Mouse (Mus musculus): ENCODE measurements around the gene Mfsd14a.
A peak's percentile ranks its signal among the peaks of the same experiment; 100 is the strongest.
"Not testable (repeated sequence)": the region's sequence is repeated elsewhere in the genome, so short reads cannot be mapped to it uniquely, and the experiment has no call there.

Gene Mfsd14a

DNA sequence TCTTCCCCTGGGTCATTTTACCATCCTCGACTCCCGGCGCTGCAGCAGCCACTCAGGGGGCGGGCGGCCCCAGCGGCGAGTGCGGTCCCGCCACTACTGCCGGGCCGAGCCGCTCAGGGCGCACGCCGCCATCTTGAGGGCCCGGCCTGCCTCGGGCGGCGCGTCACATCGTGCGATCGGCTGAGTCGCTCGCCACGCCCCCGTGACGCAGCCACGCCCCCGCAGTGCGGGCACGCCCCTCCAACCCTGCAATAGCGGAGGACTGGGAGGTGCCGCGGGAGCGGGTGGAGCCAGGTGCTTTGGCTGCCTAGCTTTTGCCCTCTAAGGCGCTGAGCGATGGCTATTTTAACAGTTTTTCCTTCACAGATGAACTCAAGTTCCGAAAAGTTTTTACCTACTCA lies at the start of gene Mfsd14a:
Gene Mfsd14a, minus strand, starts transcription at position 215 of the 401 bp plus-strand sequence.
- DNase-seq (ENCODE audit: low spot score in 2 of 2): peak; percentile 99 to 100

DNA sequence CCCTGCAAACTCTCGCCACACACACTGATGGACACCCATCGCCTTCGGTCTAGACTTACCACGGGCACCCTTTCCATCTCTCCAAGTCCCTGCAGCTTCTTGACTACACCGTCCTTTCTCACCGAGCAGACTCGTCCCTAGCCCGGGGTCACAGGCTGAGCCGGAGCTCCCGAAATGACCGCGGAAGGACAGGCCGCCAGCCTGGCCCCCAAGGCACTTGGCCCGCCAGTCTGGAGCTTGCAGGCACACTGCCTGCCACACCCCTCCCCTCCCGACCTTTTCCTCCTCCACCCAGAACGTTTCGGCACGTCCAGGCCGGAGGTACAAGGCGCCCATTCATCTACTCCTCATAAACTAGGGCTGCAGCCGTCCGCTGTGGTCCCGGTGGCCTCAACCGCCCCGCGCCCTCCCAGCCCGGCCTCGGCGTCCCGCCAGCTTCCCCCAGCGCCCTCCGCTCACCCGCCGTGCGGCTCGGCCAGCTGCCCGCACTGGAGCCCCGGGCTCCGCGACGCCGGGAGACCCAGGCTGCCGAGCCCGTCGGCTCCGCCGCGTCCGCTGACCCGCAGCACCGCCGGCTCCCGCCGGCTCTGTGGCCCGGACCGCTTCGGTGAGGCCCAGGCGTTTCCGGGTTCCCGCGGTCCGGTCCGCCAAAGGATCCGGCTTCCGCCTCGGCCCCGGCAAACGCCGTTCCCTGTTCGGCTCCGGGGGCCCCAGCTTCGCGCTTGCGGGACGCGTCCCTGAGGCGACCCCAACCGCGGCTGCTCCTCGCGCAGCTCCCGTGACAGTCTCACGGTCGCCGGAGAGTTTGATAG lies 49.4 kb upstream of the Mfsd14a start:
- peak; percentile 42 to 68 for DNase-seq (ENCODE audit: low spot score in 2 of 2)

DNA sequence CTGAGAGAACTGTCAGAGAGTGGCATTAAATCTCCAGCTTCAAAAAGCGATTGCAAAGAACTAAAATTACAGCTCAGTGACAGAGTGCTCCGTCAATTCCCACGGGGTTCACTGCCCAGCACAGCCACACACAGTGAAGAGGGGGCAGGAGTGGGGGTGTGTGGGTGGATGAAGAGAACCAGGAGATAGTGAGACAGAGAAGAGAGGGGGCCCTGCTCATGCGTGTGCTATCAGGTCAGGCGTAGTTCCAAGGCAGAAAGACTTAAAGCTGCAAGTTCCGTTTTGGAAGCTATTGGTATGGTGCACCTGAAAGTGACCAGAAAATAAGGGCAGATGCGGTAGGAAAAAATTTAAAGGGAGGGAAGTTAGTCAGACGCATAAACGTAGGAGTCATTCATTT lies 48.5 kb upstream of the Mfsd14a start:
- no peak for DNase-seq (ENCODE audit: low spot score in 2 of 2)

DNA sequence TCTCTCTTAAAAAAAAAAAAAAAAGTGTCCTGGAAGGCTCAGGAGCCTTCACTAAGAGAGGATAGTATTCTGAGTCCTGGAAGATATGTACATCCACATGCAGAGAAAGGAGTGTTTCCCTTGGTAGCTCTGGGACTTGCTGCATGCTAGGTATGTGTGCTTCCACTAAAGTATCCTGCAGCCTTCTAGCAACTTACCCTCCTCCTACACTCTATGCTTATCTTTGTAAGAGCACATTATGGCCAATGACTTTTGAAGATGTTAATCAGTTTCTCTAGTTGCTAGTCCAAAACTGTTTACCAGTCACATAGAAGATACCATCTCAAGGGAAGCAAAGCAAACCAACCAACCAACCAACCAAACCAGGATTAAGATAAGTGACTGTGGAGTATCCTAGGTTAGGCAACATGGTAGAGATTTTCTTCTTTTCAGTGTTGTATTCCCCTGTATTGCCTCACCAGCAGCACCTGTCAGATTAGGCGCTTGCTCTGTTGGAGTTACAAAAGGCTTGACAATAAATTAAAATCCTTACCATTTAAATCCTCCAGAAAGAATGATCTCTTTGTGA lies 43.2 kb upstream of the Mfsd14a start:
- DNase-seq (ENCODE audit: low spot score in 2 of 2): no peak

DNA sequence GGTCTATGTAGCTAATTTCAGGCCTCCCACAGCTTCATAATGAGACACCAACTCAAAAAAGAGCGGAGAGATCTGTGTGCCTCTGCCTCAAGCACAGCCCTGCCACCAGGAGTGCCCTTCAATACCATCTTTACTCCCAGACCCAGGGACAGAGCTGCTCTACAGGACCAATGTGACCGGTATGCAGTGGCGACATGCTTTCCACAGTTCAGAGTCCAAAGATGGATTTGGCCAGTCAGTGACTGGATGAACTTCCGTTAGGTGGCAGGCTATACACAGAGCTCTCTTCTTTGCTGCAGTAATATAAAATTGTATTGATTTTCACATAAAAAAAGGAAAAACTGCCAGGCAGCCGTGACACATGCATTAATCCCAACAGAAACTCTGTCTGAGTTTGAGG lies 41.4 kb upstream of the Mfsd14a start:
- DNase-seq (ENCODE audit: low spot score in 2 of 2): no peak

DNA sequence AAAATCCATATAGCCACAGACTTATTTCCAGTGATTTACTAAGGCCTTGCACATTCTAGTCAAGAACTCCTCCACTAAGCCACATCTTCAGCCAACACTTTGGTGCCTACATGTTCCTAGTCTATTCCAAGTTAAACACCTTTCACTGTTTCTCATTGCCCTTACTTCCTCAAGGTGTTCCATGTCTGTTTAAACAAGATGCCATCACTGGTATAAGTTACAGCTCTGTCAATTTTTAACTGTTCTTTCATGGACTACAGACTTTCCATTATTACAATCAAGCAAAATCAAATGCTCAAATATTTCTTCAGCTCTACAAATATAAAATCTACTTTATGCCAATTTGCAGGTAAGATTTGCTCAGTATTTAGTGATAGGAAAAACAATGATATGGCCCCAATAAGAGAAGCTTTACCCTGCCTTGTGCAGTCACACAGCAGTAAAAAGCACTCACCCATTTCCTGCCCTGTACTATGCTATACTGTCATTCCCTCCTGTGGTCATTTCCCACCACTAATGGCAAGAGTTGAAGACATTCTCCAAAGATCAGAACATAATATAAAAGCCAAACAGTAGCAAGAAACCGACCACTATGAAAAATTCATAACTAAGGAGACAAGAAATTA lies 40.3 kb upstream of the Mfsd14a start:
- DNase-seq (ENCODE audit: low spot score in 2 of 2): no peak

DNA sequence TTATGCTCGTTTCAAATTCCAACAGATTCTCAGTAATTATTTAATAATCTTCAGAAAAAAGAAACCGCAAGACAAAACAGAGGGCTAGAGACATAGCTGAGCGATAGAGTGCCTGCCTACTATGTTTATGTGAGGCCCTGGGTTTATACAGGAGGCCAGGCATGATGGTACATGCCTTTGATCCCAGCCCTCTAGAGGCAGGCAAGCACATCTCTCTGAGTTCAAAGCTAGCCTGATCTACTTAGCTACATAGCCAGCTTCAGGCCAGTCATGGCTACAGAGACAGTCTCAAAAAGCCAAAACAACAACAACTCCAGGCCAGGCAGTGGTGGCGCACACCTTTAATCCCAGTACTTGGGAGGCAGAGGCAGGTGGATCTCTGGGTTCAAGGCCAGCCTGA lies 39.1 kb upstream of the Mfsd14a start:
- DNase-seq (ENCODE audit: low spot score in 2 of 2): no peak

DNA sequence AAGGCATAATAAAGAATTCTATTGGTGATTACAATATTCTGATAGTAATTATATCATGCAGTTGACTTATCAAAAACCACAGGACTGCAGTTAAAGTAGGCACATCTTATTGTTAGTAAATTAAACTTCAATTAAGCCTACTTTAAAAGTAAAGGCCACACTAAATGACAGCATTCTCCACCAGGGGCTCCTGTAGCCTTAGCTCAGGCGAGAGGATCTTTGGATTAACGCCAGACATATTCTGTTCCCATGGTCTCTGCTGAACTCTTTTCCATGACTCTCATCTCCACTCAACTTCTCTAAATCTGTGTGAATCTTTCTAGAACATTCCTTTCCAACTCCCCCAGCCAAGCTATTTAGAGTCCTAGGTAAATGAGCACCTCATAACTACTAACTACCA lies 36.3 kb upstream of the Mfsd14a start:
- DNase-seq (ENCODE audit: low spot score in 2 of 2): no peak

DNA sequence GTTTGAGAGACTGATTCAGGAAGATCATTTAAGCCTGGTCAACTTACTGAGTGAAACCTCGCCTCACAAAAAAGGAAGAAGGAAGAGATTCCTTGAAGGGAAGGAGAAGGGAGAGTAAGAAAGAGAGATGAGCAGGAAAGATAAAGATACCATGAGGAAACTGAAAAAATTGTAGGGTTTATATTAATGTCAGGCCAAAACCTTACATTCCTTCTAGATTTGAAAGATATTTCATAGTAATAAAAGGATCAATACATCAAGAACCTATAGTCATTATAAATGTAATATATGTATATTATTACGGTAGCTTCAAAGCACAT lies 33.1 kb upstream of the Mfsd14a start:
- no peak for DNase-seq (ENCODE audit: low spot score in 2 of 2)

DNA sequence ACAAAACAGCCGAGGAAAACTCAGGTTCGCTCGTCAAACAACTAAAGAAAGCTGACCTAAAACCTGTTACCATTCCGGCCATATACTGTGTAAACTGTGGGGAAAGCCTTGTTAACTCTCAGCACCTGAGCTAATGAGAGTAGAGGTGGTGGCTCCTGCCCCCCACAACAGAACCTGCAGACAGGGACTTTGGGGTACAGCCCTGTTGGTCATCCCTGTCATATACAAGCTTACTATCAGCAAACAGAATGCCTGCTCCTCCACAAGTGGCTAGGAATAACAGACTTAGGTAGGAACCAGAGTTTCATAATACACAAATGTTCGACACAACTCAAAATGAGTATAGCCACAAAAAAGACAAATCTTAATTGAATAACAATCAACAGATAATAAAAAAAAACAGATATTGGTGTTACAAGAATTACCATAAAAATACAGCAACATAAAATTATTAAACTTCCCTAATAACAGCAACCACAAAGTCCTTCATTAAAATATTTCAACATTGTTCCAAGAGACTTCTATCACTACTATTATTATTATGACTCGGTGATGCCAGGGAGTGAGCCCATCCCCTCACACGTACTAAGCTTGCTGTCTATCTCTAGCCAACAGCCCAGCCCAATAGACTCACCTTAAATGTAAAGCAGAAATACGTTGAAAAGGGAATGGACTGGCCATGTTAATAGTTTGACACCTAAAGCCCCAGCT lies 32.6 kb upstream of the Mfsd14a start:
- no peak for DNase-seq (ENCODE audit: low spot score in 2 of 2)

DNA sequence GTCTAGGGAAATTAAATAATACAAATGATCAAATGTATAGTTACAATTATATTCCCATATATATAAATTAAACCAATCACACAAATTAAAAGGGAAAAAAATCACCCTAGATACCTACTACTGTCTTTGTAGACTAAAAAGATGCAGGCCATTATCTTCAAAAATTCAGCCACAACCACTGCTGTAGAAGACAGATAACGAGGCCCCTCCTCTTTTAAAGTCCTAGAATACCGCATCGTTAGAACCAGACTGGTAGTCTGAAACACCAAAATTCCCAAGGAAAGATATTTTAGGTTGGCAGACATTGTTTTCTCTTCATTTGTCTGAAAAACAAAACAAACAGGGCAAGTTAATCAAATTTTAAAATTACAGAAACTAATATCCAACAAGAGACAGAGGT lies 31.8 kb upstream of the Mfsd14a start:
- no peak for DNase-seq (ENCODE audit: low spot score in 2 of 2)

DNA sequence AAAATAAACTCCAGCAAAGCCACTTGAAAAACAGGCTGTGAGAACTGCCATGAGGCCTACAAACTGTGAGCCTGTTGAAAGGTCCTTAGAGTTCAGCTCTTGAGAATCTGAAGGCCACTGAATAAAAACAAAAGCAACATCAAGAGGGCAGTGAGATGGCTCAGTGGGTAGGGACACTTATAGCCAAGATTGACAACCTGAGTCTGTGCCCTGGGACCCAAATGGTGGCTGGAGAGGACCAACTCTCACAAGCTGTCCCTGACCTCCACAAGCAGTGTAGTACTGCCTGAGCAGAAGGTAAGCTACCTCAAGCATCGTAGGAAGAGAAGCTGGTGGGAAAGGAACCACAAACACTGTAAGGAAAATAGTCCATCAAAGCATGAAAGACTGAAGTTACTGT lies 18.7 kb upstream of the Mfsd14a start, which contains the start of gene Gm43191:
Gene Gm43191, minus strand, starts transcription at position 101 of the 400 bp plus-strand sequence.
- DNase-seq (ENCODE audit: low spot score in 2 of 2): no peak

DNA sequence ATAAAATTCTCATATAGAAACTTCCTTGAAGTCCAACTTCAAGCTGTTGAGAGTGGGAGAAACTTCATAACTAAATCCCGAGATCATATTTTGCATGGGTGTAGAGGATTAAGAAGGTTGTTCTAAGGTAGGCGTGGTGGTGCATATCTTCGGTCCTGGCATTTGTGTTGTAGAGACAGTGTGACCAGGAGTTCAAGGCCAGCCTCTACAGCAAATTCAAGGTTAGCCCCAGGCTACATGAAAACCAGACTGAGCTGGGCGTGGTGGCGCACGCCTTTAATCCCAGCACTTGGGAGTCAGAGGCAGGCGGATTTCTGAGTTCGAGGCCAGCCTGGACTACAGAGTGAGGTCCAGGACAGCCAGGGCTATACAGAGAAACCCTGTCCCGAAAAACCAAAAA lies 1.8 kb upstream of the Mfsd14a start:
- not testable (repeated sequence) for DNase-seq (ENCODE audit: low spot score in 2 of 2)

DNA sequence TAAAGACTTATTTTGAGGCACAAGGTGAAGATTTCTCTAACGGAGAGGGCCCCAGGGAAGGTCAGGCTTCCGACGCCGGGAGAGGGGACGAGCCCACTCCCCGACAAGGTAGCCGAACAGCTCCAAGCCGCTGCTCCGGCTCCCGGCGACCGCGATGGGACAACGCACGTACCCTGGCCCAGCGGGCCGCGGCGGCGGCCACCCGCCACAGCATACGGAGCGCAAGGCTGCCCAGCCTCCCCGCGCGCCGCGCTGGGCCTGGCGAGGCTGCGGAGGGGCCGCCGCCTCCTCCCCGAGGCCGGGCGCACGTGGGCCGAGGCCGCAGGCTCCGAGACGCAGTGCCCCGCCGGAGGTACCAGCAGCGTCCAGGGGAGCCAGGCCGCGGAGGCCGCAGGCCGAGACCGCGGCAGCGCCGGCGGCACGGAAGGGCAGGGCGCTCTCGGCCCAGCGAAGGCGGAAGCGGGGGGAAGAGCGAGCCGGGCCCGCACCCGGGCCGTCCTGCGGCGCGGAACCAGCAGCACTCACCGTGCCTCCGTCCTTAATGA lies 535 bp downstream of the Mfsd14a start:
- DNase-seq (ENCODE audit: low spot score in 2 of 2): no peak

DNA sequence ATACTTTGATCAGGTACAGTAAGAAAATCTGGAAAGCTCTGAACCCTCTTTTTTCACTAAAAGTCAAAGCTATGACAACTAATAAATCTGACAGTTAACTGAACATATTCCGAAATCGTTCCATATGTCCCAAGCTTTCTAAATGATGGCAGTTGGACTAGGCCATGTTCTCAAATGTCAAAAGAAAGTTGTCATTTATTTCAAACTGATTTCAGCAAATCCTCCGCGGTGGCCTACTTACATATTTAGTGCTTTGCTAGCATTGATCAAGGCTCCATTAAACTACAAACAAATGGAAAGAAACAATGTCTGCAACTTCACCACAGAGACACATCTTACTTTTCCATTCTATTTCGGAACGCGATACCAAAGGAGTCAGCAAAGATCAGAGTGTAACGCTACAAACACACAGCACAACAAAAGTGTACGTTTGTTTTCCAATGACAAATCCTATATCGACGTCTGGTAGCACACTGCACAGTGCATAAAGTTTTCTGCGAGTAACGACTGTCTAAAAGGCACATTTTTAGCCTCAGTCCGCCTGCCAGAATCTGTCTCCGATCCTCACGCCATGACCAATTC lies 1.1 kb downstream of the Mfsd14a start:
- DNase-seq (ENCODE audit: low spot score in 2 of 2): no peak

DNA sequence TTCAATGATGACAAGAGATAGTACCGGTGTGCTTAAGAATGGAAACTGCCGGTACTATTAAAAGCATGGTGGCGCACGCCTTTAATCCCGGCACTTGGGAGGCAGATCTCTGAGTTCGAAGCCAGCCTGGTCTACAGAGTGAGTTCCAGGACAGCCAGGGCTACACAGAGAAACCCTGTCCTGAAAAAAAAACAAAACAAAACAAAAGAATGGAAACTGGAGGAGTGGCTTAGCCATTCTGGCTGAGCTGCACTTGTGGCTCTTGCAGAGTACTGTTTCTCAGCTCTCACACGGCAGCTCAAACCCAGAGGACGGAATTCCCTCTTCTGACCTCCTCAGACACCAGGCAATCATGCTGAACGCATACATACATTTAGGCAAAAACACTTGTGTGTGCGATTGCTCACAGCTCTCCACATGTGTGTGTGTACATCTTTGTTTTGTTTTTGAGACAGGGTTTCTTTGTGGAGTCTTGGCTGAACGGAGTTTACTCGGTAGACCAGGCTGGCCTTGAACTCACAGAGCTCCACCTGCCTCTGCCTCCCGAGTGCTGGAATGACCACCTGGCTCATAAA lies 2.5 kb downstream of the Mfsd14a start:
- DNase-seq (ENCODE audit: low spot score in 2 of 2): no peak

DNA sequence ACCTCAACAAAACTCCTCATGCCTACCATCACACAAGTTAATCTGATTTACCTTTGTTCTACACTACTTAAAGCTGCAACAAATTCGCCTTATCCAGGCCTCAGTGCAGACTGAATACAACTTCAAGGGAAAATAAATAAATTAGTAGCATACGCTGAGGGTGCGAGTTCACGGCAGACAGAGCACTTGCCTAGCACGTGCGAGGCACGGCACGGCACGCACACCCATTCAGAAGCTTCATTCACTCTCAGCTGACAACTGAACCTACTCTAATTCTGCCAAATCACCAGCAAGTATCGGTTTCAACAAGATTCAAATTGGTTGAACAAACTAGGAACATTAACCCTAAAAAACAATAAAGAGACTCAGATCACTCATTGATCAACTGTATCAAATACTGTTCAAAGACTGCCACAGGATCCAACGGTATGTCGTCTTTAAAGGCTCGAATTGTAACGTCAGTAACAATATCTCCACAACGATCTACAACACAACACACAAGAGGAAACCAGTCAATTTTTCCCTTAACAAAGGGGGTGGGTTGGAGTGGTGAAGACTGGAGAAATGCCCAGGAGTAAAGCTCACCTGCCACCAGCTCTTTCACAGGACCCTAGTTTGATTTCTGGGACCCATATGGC lies 3.4 kb downstream of the Mfsd14a start:
- DNase-seq (ENCODE audit: low spot score in 2 of 2): no peak

DNA sequence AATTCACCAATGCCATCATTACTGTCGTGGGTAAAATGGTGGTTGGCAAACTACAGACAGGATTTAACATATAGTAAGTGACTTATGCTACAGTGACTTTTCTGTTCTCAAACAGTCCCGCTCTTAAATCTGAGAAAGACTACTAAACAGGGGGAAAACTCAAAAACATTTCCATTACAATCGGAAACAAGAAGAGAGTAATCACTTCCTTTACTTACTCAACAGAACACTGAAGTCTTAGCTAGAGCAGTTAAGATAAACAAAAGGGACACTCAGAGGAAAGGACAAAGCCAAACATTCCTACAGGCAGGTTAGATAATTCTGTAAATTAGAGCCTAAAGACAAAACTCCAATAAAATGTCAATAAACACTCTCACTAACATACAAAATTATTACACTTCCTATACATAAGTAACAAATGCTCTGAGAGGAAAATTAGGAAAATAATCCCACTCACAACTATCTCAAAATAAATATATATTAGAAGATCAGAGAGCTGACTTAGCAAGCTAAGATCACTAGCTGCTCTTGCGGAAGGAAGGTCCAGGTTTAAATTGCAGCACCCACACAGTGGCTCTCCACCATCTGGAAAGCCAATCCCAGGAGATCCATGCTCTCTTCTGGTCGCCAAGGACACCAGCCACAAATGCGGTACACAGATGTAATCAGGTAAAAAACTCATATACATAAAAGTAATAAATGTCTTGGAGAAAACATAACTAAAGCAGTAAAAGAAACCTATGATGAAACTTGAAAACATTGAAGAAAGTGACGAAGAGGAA lies 6.1 kb downstream of the Mfsd14a start:
- DNase-seq (ENCODE audit: low spot score in 2 of 2): no peak

DNA sequence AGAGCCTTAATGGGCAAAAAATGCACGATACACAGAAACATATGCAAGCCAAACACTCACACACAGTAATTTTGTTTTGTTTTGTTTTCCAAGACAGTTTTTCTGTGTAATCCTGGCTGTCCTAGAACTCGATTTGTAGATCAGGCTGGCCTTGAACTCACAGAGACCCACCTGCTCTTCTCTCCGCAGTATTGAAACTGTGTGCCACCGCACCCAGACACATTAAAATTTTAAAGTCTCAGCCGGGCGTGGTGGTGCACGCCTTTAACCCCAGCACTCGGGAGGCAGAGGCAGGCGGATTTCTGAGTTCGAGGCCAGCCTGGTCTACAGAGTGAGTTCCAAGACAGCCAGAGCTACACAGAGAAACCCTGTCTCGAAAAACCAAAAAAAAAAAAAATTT lies 8.4 kb downstream of the Mfsd14a start:
- not testable (repeated sequence) for DNase-seq (ENCODE audit: low spot score in 2 of 2)

DNA sequence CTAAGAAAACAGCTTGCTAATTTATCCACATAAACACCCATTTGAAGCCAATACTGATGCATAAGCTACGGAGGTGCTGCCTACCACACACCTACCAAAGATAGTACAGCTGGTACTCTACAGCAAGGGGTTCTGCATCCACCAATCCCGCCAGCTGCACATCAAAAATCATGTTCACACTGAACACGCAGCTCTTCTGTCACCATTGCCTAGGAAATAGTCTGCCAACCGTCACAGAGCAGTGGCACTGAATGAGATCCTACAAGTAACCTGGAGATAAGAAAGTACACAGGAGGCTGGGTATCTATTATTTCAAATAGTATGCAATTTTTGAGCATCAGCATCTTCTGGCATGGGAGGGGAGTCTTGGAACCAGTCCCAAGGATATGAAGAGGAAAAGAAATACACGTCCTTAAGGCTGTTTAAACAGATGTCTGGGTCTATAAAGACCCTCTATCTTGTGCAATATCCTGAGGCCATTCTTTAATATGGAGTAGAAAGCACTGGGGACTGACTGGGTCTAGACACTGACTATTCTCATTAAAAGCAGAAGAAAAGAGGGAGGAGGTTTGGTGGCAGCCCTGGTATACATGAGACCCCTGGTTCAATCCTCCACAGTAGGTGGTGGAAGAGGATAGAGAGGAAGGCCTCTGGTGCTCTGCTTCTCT lies 9.1 kb downstream of the Mfsd14a start:
- DNase-seq (ENCODE audit: low spot score in 2 of 2): no peak

Data from thymus, postnatal 10 days (tissue).